Mouse (Mus musculus) intestine, embryonic 14.5 days (tissue): ENCODE data around the gene Nop10. TPM values are rescaled to one million over a fixed set of nuclear protein-coding genes. Genes with fewer than 3 reads are reported as not detected.

Experiments used
- ATAC-seq: fragments of 200-750 bp; cut with Nextera tagmentation; replicated peaks from 2 replicates; pipeline ENCODE4 v1.8.0; 2017; ENCODE audit warnings: low read depth, moderate number of reproducible peaks, moderate TSS enrichment, moderate library complexity; ENCODE audit not compliant: low FRiP score, low TSS enrichment
- DNase-seq: peaks from one replicate; pipeline ENCODE4 v3.0.0-alpha.2; 2018; ENCODE audit warnings: low spot score
- H3K27ac ChIP-seq: fragments of 300-500 bp; sonication (generic); 2 replicates; pipeline ENCODE4 v1.5.1; 2014; ENCODE audit warnings: low read depth, mild to moderate bottlenecking, control low read depth
- H3K27me3 ChIP-seq: fragments of 300-500 bp; sonication (generic); replicated peaks from 2 replicates; pipeline ENCODE4 v1.6.1; 2014; ENCODE audit warnings: low read length, control low read depth; ENCODE audit not compliant: control insufficient read depth, insufficient read depth
- H3K36me3 ChIP-seq: fragments of 300-500 bp; sonication (generic); 2 replicates; pipeline ENCODE4 v1.6.1; 2014; ENCODE audit warnings: low read length, control low read depth; ENCODE audit not compliant: control insufficient read depth, insufficient read depth
- H3K4me1 ChIP-seq: fragments of 300-500 bp; sonication (generic); replicated peaks from 2 replicates; pipeline ENCODE4 v1.6.1; 2014; ENCODE audit warnings: low read length, control low read depth, mixed read lengths; ENCODE audit not compliant: control insufficient read depth, insufficient read depth
- H3K4me2 ChIP-seq: fragments of 300-500 bp; sonication (generic); 2 replicates; pipeline ENCODE4 v1.6.1; 2014; ENCODE audit warnings: low read length
- H3K4me3 ChIP-seq: fragments of 300-500 bp; sonication (generic); 2 replicates; pipeline ENCODE4 v1.5.1; 2014; ENCODE audit warnings: low read depth, low read length, control low read depth, mixed read lengths
- H3K9ac ChIP-seq: fragments of 300-500 bp; sonication (generic); 2 replicates; pipeline ENCODE4 v1.6.1; 2014; ENCODE audit warnings: mild to moderate bottlenecking, low read length
- H3K9me3 ChIP-seq: fragments of 300-500 bp; sonication (generic); 2 replicates; pipeline ENCODE4 v1.6.1; 2016; ENCODE audit warnings: low read length, control low read depth; ENCODE audit not compliant: control insufficient read depth
- WGBS: fragments of 180-500 bp; shearing (Covaris S2); extraction: QIAGEN DNeasy Blood & Tissue Kit; methylation state at CpG from one replicate; pipeline ENCODE4 v1.1.7; 2014; 5-methylcytosine and 5-hydroxymethylcytosine counted together
- polyA plus RNA-seq: library from polyadenylated mRNA; unstranded; fragments of >200 nt; fragmentation: Nextera tagmentation; extraction: Ambion mirVana; gene quantifications from 2 replicates; pipeline ENCODE4 v1.2.1, GENCODE M21; 2014

Nop10 gene
- polyA plus RNA-seq, 1 experiment from 2014 or later = 275 TPM

DNA sequence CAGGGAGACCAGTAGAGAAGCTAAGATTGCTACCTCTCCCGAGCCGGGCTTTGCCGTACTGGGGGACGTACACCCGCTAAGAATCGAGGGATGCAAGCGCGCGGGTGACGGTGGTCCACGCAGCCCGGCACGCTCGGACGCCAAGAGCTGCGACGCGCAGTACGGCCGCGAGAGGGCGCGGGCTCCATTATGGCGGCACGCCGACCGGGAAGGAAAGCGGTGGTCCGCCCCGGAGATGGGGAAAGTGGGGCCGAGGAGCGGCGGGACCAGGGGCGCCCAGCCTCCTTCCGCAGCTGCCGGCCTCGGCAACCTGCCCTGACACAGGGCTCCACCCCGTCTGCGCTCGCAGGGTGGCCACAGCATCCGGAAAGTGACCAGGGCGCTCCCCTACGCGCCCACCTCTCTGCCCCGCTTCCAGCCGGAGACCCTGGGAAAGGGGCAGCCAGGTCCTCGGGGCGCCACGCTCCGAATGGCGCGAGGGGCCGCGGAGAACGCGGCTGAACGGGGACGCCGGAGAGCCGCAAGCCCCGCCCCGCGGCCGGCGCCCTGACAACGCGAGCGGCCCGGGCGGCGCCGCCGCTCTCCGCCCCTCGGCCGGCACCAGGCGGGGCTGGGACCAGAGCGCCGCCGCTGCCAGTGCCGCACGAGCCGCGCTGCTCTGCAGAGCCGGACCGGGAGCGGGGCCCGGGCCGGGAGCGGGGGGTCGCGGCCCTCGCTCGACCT is 22.4 kb upstream of the Nop10 start, which contains the start of gene Lpcat4:
TSS of gene Lpcat4 (plus strand) at position 257 of the 723 bp plus-strand sequence.
- Histone ChIP-seq H3K4me3 (peak within 1 kb of the TSS; percentile 76), H3K4me1 (peaks cover 6% of the 10 kb centered on the region; the same call in 1 of the 2 replicates), H3K27me3 (no peaks in the 10 kb centered on the region), H3K27ac (peak within 1 kb of the TSS; percentile 90), H3K9ac (peak within 1 kb of the TSS; percentile 79), H3K36me3 (peaks cover 14% of the 10 kb centered on the region; the same call in 1 of the 2 replicates), H3K9me3 (no peaks in the 10 kb centered on the region), H3K4me2 (peak within 1 kb of the TSS; percentile 86)
- ATAC-seq (peak; percentile 85), DNase-seq (peak; percentile 96)
- 1% methylated on average over 70 of the region's 94 CpGs for WGBS

GRCm38 (mm10) chr2:112239935-112240721 is 21.6 kb upstream of the Nop10 start:
- no peaks in the 10 kb centered on the region for H3K9me3 ChIP-seq
- H3K4me1 ChIP-seq = peaks cover 6% of the 10 kb centered on the region; the same call in 1 of the 2 replicates
- ATAC-seq = peak; percentile 61
- 0% methylated on average over 28 of the region's 28 CpGs for WGBS
- DNase-seq = peak; percentile 75
- H3K27ac ChIP-seq = peak overlapping the region; percentile 90
- H3K27me3 ChIP-seq = no peaks in the 10 kb centered on the region
- H3K4me2 ChIP-seq = peak overlapping the region; percentile 86
- H3K36me3 ChIP-seq = peaks cover 19% of the 10 kb centered on the region; the same call in 1 of the 2 replicates
- H3K4me3 ChIP-seq = peak overlapping the region; percentile 76
- peak overlapping the region; percentile 79 for H3K9ac ChIP-seq

DNA sequence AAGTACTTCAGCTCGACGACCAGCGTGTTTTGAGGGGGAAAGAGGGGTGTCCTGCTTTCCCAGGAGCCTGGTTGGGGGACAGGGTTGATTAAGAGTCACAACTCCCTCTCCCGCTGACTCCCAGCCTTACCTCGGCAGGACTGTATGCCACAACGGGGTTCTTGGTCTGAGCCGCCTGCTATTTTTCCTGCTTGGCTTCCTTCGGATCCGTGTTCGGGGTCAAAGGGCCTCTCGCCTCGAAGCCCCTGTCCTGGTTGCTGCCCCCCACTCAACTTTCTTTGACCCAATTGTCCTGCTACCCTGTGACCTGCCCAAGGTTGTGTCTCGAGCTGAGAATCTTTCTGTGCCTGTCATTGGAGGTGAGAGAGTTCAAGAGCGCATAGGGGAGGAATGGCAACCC is 19.9 kb upstream of the Nop10 start:
- no peak for DNase-seq
- Histone ChIP-seq H3K27me3 (no peaks in the 10 kb centered on the region), H3K27ac (no peak overlapping the region), H3K4me3 (no peak overlapping the region), H3K9ac (no peak overlapping the region), H3K4me2 (no peak overlapping the region), H3K9me3 (no peaks in the 10 kb centered on the region), H3K36me3 (peaks cover 19% of the 10 kb centered on the region; the same call in 1 of the 2 replicates), H3K4me1 (peaks cover 6% of the 10 kb centered on the region; the same call in 1 of the 2 replicates)
- 77% methylated on average over 14 of the region's 14 CpGs for WGBS
- no peak for ATAC-seq

- 70% methylated on average over 5 of the region's 5 CpGs for WGBS
- DNase-seq (no peak), ATAC-seq (no peak)
- Histone ChIP-seq H3K4me1 (peaks cover 6% of the 10 kb centered on the region; the same call in 1 of the 2 replicates), H3K4me3 (no peak overlapping the region), H3K27me3 (no peaks in the 10 kb centered on the region), H3K9me3 (no peaks in the 10 kb centered on the region), H3K4me2 (no peak overlapping the region), H3K27ac (no peak overlapping the region), H3K36me3 (peaks cover 19% of the 10 kb centered on the region; the same call in 1 of the 2 replicates), H3K9ac (no peak overlapping the region)
These were observed 16.4 kb upstream of the Nop10 start for GRCm38 (mm10) chr2:112245307-112245706.

DNA sequence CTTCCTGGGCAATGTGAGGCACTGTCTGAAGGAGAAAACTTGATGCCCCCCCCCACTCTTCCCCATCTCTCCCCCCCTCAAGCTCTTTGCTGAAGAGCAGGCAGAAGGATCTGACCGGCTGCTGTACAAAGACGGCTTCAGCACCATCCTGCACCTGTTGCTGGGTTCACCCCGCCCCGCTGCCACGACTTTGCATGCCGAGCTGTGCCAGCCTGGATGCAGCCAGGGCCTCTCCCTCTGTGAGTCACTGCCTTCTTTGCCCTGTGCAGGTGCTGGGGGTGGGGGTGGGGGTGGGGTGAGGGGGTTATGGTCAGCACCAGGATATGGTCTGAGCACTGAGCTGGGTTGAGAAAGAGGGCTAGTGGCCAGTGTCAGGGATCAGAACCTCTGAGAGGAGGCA is 15.5 kb upstream of the Nop10 start:
- Histone ChIP-seq H3K36me3 (peaks cover 19% of the 10 kb centered on the region; the same call in 1 of the 2 replicates), H3K9ac (no peak overlapping the region), H3K4me1 (no peaks in the 10 kb centered on the region), H3K4me2 (no peak overlapping the region), H3K27me3 (no peaks in the 10 kb centered on the region), H3K9me3 (no peaks in the 10 kb centered on the region), H3K27ac (no peak overlapping the region), H3K4me3 (no peak overlapping the region)
- WGBS = 90% methylated on average over 6 of the region's 6 CpGs
- DNase-seq (no peak), ATAC-seq (no peak; the same call in 1 of the 2 replicates)

- Histone ChIP-seq H3K9me3 (no peaks in the 10 kb centered on the region), H3K4me2 (no peak overlapping the region), H3K27ac (no peak overlapping the region), H3K36me3 (peaks cover 19% of the 10 kb centered on the region; the same call in 1 of the 2 replicates), H3K9ac (no peak overlapping the region), H3K27me3 (no peaks in the 10 kb centered on the region), H3K4me1 (no peaks in the 10 kb centered on the region), H3K4me3 (no peak overlapping the region)
- ATAC-seq (no peak), DNase-seq (no peak)
- 86% methylated on average over 10 of the region's 10 CpGs for WGBS
These were observed 14.4 kb upstream of the Nop10 start for GRCm38 (mm10) chr2:112247323-112247722.

- Histone ChIP-seq H3K4me3 (no peak overlapping the region), H3K27me3 (no peaks in the 10 kb centered on the region), H3K4me2 (no peak overlapping the region), H3K27ac (no peak overlapping the region), H3K9me3 (no peaks in the 10 kb centered on the region), H3K36me3 (no peaks in the 10 kb centered on the region), H3K4me1 (no peaks in the 10 kb centered on the region), H3K9ac (no peak overlapping the region)
- WGBS = 91% methylated on average over 10 of the region's 10 CpGs
- DNase-seq (no peak), ATAC-seq (no peak)
These were observed 11.8 kb upstream of the Nop10 start for GRCm38 (mm10) chr2:112249780-112250453.
